Mouse (Mus musculus) CH12.LX (cell line): Measurements from ENCODE around the gene A730049H05Rik. TPM values are rescaled to one million over a fixed set of nuclear protein-coding genes. Genes with fewer than 3 reads are reported as not detected.

Experiments used
- DNase-seq: peaks from one replicate; pipeline ENCODE4 v3.0.0-alpha.2; 2013; ENCODE audit errors: extremely low read depth
- H3K27ac ChIP-seq: 2 replicates; pipeline ENCODE4 v1.5.1; 2012; ENCODE audit warnings: low read depth, mild to moderate bottlenecking, control low read depth, moderate library complexity; ENCODE audit not compliant: insufficient read depth
- H3K27me3 ChIP-seq: replicated peaks from 2 replicates; pipeline ENCODE3; 2012; ENCODE audit warnings: inconsistent platforms
- H3K36me3 ChIP-seq, 2 experiments: replicated peaks in 1 of 2; 2 replicates each; pipeline versions ENCODE3 to v1.6.1; 2012; ENCODE audit warnings: inconsistent platforms in 1 of 2, low read length in 1 of 2, mild to moderate bottlenecking in 1 of 2, mixed read lengths in 1 of 2, moderate library complexity in 1 of 2; ENCODE audit not compliant: control insufficient read depth in 1 of 2, insufficient read depth in 1 of 2
- H3K4me1 ChIP-seq, 2 experiments: 2 replicates each; pipeline ENCODE4 v1.6.1; 2012; ENCODE audit warnings: inconsistent platforms in 1 of 2, moderate library complexity in 1 of 2; ENCODE audit not compliant: insufficient read depth in 2 of 2, control insufficient read depth in 1 of 2
- H3K4me2 ChIP-seq: 2 replicates; pipeline ENCODE4 v1.6.1; 2012; ENCODE audit warnings: low read depth, mild to moderate bottlenecking, control low read depth; ENCODE audit not compliant: poor library complexity, insufficient read depth, severe bottlenecking
- H3K4me3 ChIP-seq, 3 experiments: fragments of 150-350 bp in 1 of 3; sonication (generic) in 1 of 3; replicated peaks in 1 of 3; 2 replicates each; pipeline versions ENCODE3 to v1.5.1; 2011 to 2012; ENCODE audit warnings: low read depth in 2 of 3, low read length in 2 of 3, mild to moderate bottlenecking in 2 of 3, moderate library complexity in 2 of 3, control low read depth in 1 of 3, improper control_type of control experiment in 1 of 3, inconsistent platforms in 1 of 3, mixed read lengths in 1 of 3; ENCODE audit not compliant: poor library complexity in 1 of 3
- H3K79me2 ChIP-seq: replicated peaks from 2 replicates; pipeline ENCODE4 v1.6.1; 2012; ENCODE audit warnings: mild to moderate bottlenecking, moderate library complexity; ENCODE audit not compliant: control insufficient read depth, poor library complexity, insufficient read depth, severe bottlenecking; ENCODE audit errors: extremely low read depth
- H3K9ac ChIP-seq: 2 replicates; pipeline ENCODE4 v1.6.1; 2012; ENCODE audit warnings: low read depth, mild to moderate bottlenecking, control low read depth, moderate library complexity; ENCODE audit not compliant: insufficient read depth
- H3K9me3 ChIP-seq: replicated peaks from 2 replicates; pipeline ENCODE3; 2012; ENCODE audit warnings: low read length, inconsistent platforms, mixed read lengths
- CHD1 ChIP-seq: IDR thresholded peaks from 2 replicates; pipeline ENCODE4 v1.6.1; 2012; ENCODE audit warnings: low read depth, low read length, improper control_type of control experiment, inconsistent platforms
- CTCF ChIP-seq, 2 experiments: IDR thresholded peaks in 1 of 2; conservative IDR thresholded peaks in 1 of 2; 2 replicates each; pipeline ENCODE4 v1.5.1; 2011 to 2012; ENCODE audit warnings: low read depth in 2 of 2, low read length in 2 of 2, improper control_type of control experiment in 1 of 2, inconsistent platforms in 1 of 2, mild to moderate bottlenecking in 1 of 2, moderate library complexity in 1 of 2
- GABPA ChIP-seq: IDR thresholded peaks from 2 replicates; pipeline ENCODE4 v1.6.1; 2012; ENCODE audit warnings: low read depth, low read length, improper control_type of control experiment, inconsistent platforms; ENCODE audit not compliant: insufficient replicate concordance
- HCFC1 ChIP-seq: IDR thresholded peaks from 2 replicates; pipeline ENCODE4 v1.6.1; 2012; ENCODE audit warnings: low read depth, mild to moderate bottlenecking, inconsistent platforms, low read length, improper control_type of control experiment
- JUN ChIP-seq: IDR thresholded peaks from 2 replicates; pipeline ENCODE4 v1.6.1; 2011; ENCODE audit warnings: low read depth, mild to moderate bottlenecking, low read length, improper control_type of control experiment, moderate library complexity; ENCODE audit not compliant: insufficient read depth
- MAFK ChIP-seq: IDR thresholded peaks from 2 replicates; pipeline ENCODE4 v1.6.1; 2011; ENCODE audit warnings: low read length, improper control_type of control experiment; ENCODE audit not compliant: insufficient replicate concordance
- MAX ChIP-seq: IDR thresholded peaks from 2 replicates; pipeline ENCODE4 v1.6.1; 2011; ENCODE audit warnings: low read length, improper control_type of control experiment
- MEF2A ChIP-seq: IDR thresholded peaks from 2 replicates; pipeline ENCODE4 v1.6.1; 2014; ENCODE audit warnings: low read depth, mild to moderate bottlenecking, inconsistent platforms, low read length, improper control_type of control experiment, borderline replicate concordance
- MYC ChIP-seq: IDR thresholded peaks from 2 replicates; pipeline ENCODE4 v1.6.1; 2011; ENCODE audit warnings: low read depth, mild to moderate bottlenecking, improper control_type of control experiment, low read length
- NELFE ChIP-seq: IDR thresholded peaks from 2 replicates; pipeline ENCODE4 v1.6.1; 2011; ENCODE audit warnings: low read depth, low read length, improper control_type of control experiment
- POLR2AphosphoS2 ChIP-seq: IDR thresholded peaks from 2 replicates; pipeline ENCODE4 v1.6.1; 2011; ENCODE audit warnings: low read depth, low read length, improper control_type of control experiment
- SMC3 ChIP-seq: IDR thresholded peaks from 2 replicates; pipeline ENCODE4 v1.6.1; 2011; ENCODE audit warnings: low read depth, low read length, improper control_type of control experiment
- TBP ChIP-seq: conservative IDR thresholded peaks from 2 replicates; pipeline ENCODE4 v1.6.1; 2011; ENCODE audit warnings: low read depth, low read length, improper control_type of control experiment
- TCF12 ChIP-seq: IDR thresholded peaks from 2 replicates; pipeline ENCODE4 v1.6.1; 2014; ENCODE audit warnings: low read depth, mild to moderate bottlenecking, inconsistent platforms, low read length, improper control_type of control experiment
- UBTF ChIP-seq: IDR thresholded peaks from 2 replicates; pipeline ENCODE4 v1.6.1; 2012; ENCODE audit warnings: low read depth, mild to moderate bottlenecking, inconsistent platforms, low read length, improper control_type of control experiment, moderate library complexity
- USF2 ChIP-seq: conservative IDR thresholded peaks from 2 replicates; pipeline ENCODE4 v1.6.1; 2011; ENCODE audit warnings: low read depth, low read length, improper control_type of control experiment
- ZC3H11A ChIP-seq: IDR thresholded peaks from 2 replicates; pipeline ENCODE4 v1.6.1; 2012; ENCODE audit warnings: low read depth, mild to moderate bottlenecking, inconsistent platforms, low read length, improper control_type of control experiment
- ZKSCAN1 ChIP-seq: IDR thresholded peaks from 2 replicates; pipeline ENCODE4 v1.6.1; 2012; ENCODE audit warnings: low read depth, inconsistent platforms, low read length, improper control_type of control experiment, borderline replicate concordance
- ZNF384 ChIP-seq: IDR thresholded peaks from 2 replicates; pipeline ENCODE4 v1.6.1; 2012; ENCODE audit warnings: low read depth, low read length, improper control_type of control experiment, inconsistent platforms
- dilution Hi-C: fragments of 300-500 bp; cut with MboI; formaldehyde crosslinking; loops from 2 replicates; pipeline ENCODE4 v1.14.3; 2020; ENCODE audit warnings: low sequenced_read_pairs; ENCODE audit not compliant: extremely low pct_unique_long_range_greater_than_20kb, extremely low pct_ligation_motif_present
- in situ Hi-C: fragments of 300-500 bp; cut with MboI; formaldehyde crosslinking; loops from 3 replicates; pipeline ENCODE4 v1.14.3; 2019; ENCODE audit warnings: low sequenced_read_pairs, low pct_ligation_motif_present, low pct_unique_long_range_greater_than_20kb, mixed read lengths
- polyA plus RNA-seq: library from polyadenylated mRNA; unstranded; fragments of >175 nt; gene quantifications from 2 replicates; pipeline ENCODE4 v1.2.1, GENCODE M21; 2012; ENCODE audit warnings: low read depth; ENCODE audit not compliant: insufficient read length
- total RNA-seq, 2 experiments: library from RNA; depleted of rRNA; stranded (reverse); fragments of 300-350 nt in 1 of 2; fragments of >200 nt in 1 of 2; gene quantifications; 2 replicates each; pipeline ENCODE4 v1.2.3; 2012 to 2014

Gene A730049H05Rik
- total and polyA plus RNA-seq, 3 experiments, result not detected

GRCm38 (mm10) chr6:92801462-92801861 is 14.8 kb upstream of the A730049H05Rik start:
- no peak for TF ChIP-seq SMC3
- no peak for TF ChIP-seq TBP
- no peak for TF ChIP-seq ZNF384
- TF ChIP-seq MAX, result no peak
- no peak for TF ChIP-seq TCF12
- TF ChIP-seq NELFE, result no peak
- no peak for TF ChIP-seq USF2
- no peak for TF ChIP-seq ZKSCAN1
- TF ChIP-seq MYC, result no peak
- no peak for TF ChIP-seq JUN
- no peak for TF ChIP-seq GABPA
- TF ChIP-seq, all 38 proteins: peak for 0
- dilution Hi-C loops, result no loop called here
- Histone ChIP-seq H3K4me1 (no peaks in the 10 kb centered on the region), H3K4me2 (no peak overlapping the region), H3K9me3 (peaks cover 74% of the 10 kb centered on the region), H3K27me3 (no peaks in the 10 kb centered on the region), H3K79me2 (no peaks in the 10 kb centered on the region), H3K9ac (no peak overlapping the region), H3K36me3 (no peaks in the 10 kb centered on the region), H3K27ac (no peak overlapping the region), H3K4me3 (no peak overlapping the region)
- no peak for DNase-seq
- in situ Hi-C loops, result no loop called here

GRCm38 (mm10) chr6:92802421-92802820 is 13.9 kb upstream of the A730049H05Rik start:
- in situ Hi-C loops (no loop called here), dilution Hi-C loops (no loop called here)
- TF ChIP-seq HCFC1, result no peak
- no peak for TF ChIP-seq NELFE
- TF ChIP-seq CTCF (conservative IDR thresholded peaks at IDR 0.05 in 1 of 2, IDR thresholded peaks at IDR 0.05 in 1 of 2; ENCODE audit: low read depth in 2 of 2, low read length in 2 of 2), result no peak
- TF ChIP-seq TBP, result no peak
- no peak for TF ChIP-seq ZC3H11A
- no peak for TF ChIP-seq MEF2A
- TF ChIP-seq UBTF, result no peak
- TF ChIP-seq MAX, result no peak
- TF ChIP-seq MAFK, result no peak
- TF ChIP-seq POLR2AphosphoS2, result no peak
- TF ChIP-seq CHD1, result no peak

More at GRCm38 (mm10) chr6:92802421-92802820, 13.9 kb upstream of the A730049H05Rik start:
- Histone ChIP-seq H3K9me3 (peaks cover 75% of the 10 kb centered on the region), H3K27ac (no peak overlapping the region), H3K27me3 (no peaks in the 10 kb centered on the region), H3K79me2 (no peaks in the 10 kb centered on the region), H3K9ac (no peak overlapping the region), H3K4me1 (no peaks in the 10 kb centered on the region), H3K4me2 (no peak overlapping the region), H3K4me3 (no peak overlapping the region), H3K36me3 (no peaks in the 10 kb centered on the region)
- DNase-seq, result no peak
